Mouse (Mus musculus): Measurements from ENCODE around the gene Car9.

GRCm38 (mm10) chr4:43533270-43533669, 26.5 kb downstream of the Car9 start:
- TF ChIP-seq CTCF (conservative IDR thresholded peaks at IDR 0.05 in 1 of 2, IDR thresholded peaks at IDR 0.05 in 1 of 2; ENCODE audit: low read depth in 2 of 2, low read length in 2 of 2) (no peak), TBP (conservative IDR thresholded peaks at IDR 0.05; ENCODE audit: low read depth, low read length) (no peak), CHD2 (IDR thresholded peaks at IDR 0.05; ENCODE audit: low read length) (no peak), MXI1 (IDR thresholded peaks at IDR 0.05; ENCODE audit: low read depth, low read length) (no peak), POLR2A (IDR thresholded peaks at IDR 0.05; ENCODE audit: low read depth, low read length) (no peak), POLR2AphosphoS2 (IDR thresholded peaks at IDR 0.05; ENCODE audit: low read depth, low read length) (no peak), NRF1 (IDR thresholded peaks at IDR 0.05; ENCODE audit: low read depth, low read length) (no peak), USF1 (IDR thresholded peaks at IDR 0.05; ENCODE audit: low read depth, low read length) (no peak), MYC (IDR thresholded peaks at IDR 0.05; ENCODE audit: low read depth, low read length) (no peak), ELF1 (IDR thresholded peaks at IDR 0.05; ENCODE audit: low read depth, low read length) (no peak)

Data from CH12.LX (cell line).